ENCODE assay signal across 16 mouse cellular contexts in the genomic region with DNA sequence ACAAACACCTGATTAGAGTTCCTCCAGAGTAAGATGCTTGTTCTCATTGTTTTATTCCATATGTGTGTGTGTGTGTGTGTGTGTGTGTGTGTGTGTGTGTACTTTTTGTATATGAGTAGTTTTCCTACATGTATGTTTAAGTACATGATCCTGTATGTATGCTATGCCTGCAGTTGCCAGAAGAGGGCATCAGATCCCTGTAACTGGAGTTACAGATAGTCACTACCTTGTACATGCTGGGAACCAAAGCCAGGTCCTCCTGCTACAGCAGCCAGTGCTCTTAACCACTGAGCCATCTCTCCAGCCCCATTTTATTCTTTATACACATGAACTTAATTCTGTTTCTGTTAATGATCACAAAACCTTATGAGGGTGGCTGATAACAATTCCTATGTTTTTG.
A peak's percentile ranks its signal among the peaks of the same experiment; 100 is the strongest.
DNase-seq lines count a peak whose midpoint lies in the region; ATAC-seq and TF ChIP-seq lines count a peak whose summit lies in the region.
"Had no signal": no experiment of that assay in that cellular context is flagged by ENCODE, and none has a peak within 500 bp of the region (broad histone marks: within the 10 kb centered on the region; RNA-seq: fewer than 3 reads in every experiment).

No protein-coding gene starts in this region.

- H3K36me3 ChIP-seq in thymus, adult 2 months (ENCODE audit: control insufficient read depth, insufficient read depth, low read length), result no peaks in the 10 kb centered on the region
- H3K36me3 ChIP-seq: limb, embryonic 13.5 days; lung, embryonic 15.5 days; neural tube, embryonic 13.5 days had no signal

- H3K4me1 ChIP-seq in thymus, adult 2 months (replicated peaks; ENCODE audit: control insufficient read depth, insufficient read depth, low read length), result no peaks in the 10 kb centered on the region
- H3K4me1 ChIP-seq: limb, embryonic 13.5 days; lung, embryonic 15.5 days; neural tube, embryonic 13.5 days had no signal

- peak; percentile 34; the same call in 1 of the 2 replicates for TF ChIP-seq CTCF in layer of hippocampus, adult 2 months (conservative IDR thresholded peaks at IDR 0.05)
- TF ChIP-seq CTCF in thymus, adult 2 months (IDR thresholded peaks at IDR 0.05; ENCODE audit: borderline replicate concordance, control insufficient read depth, extremely low read depth, insufficient read depth, low read length, poor library complexity), result no peak

- no peak for ATAC-seq in CD4-positive, CD25-positive, alpha-beta regulatory T cell, adult 4 months
- ATAC-seq: hindbrain, embryonic 16.5 days had no signal

- TF ChIP-seq POLR2A in thymus, adult 2 months (IDR thresholded peaks at IDR 0.05; ENCODE audit: control insufficient read depth, extremely low read depth, insufficient read depth, low read length, poor library complexity), result no peak

- intact Hi-C loops in left cerebral cortex, postnatal 4 days (cut with DNase I), result no loop called here

- H3K4me3 ChIP-seq in layer of hippocampus, adult 2 months, result no peak overlapping the region
- H3K4me3 ChIP-seq in thymus, adult 2 months (ENCODE audit: control insufficient read depth, insufficient read depth, low read length), result no peak overlapping the region
- H3K4me3 ChIP-seq: limb, embryonic 13.5 days; lung, embryonic 15.5 days; neural tube, embryonic 13.5 days had no signal

- H3K27me3 ChIP-seq in thymus, adult 2 months (ENCODE audit: control insufficient read depth, insufficient read depth, low read length), result no peaks in the 10 kb centered on the region
- H3K27me3 ChIP-seq: lung, embryonic 15.5 days had no signal

- H3K27ac ChIP-seq in layer of hippocampus, adult 2 months, result no peak overlapping the region
- H3K27ac ChIP-seq in thymus, adult 2 months (ENCODE audit: control insufficient read depth, insufficient read depth, low read length), result no peak overlapping the region
- H3K27ac ChIP-seq: limb, embryonic 13.5 days; lung, embryonic 15.5 days; neural tube, embryonic 13.5 days had no signal

- DNase-seq in CD4-positive, CD25-positive, alpha-beta regulatory T cell, adult 2 months (ENCODE audit: low read depth, low spot score), result peak; percentile 6
- DNase-seq in layer of hippocampus, adult 2 months (ENCODE audit: low spot score in 2 of 2), result no peak
- no peak for DNase-seq in layer of hippocampus, adult 9-10 months (ENCODE audit: low spot score)
- peak; percentile 9 for DNase-seq in thymus, adult 2 months
- DNase-seq in thymus, adult 18-20 months, result no peak
- DNase-seq in thymus, postnatal 4 days, result peak; percentile 47
- DNase-seq in left cerebral cortex, postnatal 4 days, result no peak
- DNase-seq: adrenal gland, adult 2 months; cerebellum, adult 9-11 months; heart, postnatal 10 days; midbrain, embryonic 14.5 days had no signal

Comparison
In these comparisons a context has a peak if more than half of its experiments do, and no peak if none do; other contexts are left out.
1. DNase-seq: peak in CD4-positive, CD25-positive, alpha-beta regulatory T cell, adult 2 months (single experiment), thymus, adult 2 months (single experiment) and thymus, postnatal 4 days (single experiment); none in layer of hippocampus, adult 2 months (0 of 2), layer of hippocampus, adult 9-10 months (single experiment), thymus, adult 18-20 months (0 of 2) and left cerebral cortex, postnatal 4 days (single experiment).